Mouse (Mus musculus) liver, adult 2 months (tissue): Measurements from ENCODE around the gene Caskin1.

Experiments used
- CTCF ChIP-seq: fragments of 200-500 bp; IDR thresholded peaks from 2 replicates; pipeline ENCODE4 v1.5.1; 2011; ENCODE audit warnings: low read depth, low read length, control low read depth
- POLR2A ChIP-seq: fragments of 200-500 bp; IDR thresholded peaks from 2 replicates; pipeline ENCODE4 v1.6.1; 2011; ENCODE audit warnings: low read length, control low read depth; ENCODE audit not compliant: insufficient read depth; ENCODE audit errors: extremely low read depth

- TF ChIP-seq POLR2A (no peak), CTCF (no peak)
Observed at GRCm38 (mm10) chr17:24548435-24548834, 60.0 kb downstream of the Caskin1 start.
